Mouse (Mus musculus): ENCODE results near the gene Hoxa5.

The Hoxa5 gene

DNA sequence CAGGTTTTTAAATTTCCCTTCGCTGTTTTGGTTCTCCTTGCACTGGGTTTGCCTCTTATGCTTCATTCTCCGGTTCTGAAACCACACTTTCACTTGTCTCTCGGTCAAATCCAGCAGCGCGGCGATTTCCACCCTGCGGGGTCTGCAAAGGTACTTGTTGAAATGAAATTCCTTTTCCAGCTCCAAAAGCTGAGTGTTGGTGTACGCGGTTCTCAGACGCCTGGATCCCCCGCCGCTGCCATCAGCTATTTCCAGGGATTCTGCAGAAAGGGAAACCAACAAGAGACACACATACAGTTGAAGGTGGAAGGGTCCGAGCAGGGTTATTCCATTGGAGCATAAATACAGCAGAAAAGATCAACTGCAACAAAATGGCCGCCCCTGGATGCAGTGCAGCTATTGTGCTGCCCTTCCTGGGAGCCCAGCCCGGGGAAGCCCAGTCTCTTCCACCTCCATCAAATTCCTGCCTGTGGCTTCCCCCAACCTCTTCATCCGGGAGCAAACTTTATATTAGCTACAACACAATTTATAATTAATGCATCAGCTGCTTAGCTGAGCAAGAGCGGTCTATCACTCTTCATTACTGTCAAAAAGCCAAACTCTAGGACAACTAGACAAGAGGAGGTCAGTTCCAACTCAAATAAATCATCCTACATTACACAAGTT is 40.9 kb downstream of the Hoxa5 start:
- DNase-seq (ENCODE audit: low read depth, low spot score) = no peak

DNA sequence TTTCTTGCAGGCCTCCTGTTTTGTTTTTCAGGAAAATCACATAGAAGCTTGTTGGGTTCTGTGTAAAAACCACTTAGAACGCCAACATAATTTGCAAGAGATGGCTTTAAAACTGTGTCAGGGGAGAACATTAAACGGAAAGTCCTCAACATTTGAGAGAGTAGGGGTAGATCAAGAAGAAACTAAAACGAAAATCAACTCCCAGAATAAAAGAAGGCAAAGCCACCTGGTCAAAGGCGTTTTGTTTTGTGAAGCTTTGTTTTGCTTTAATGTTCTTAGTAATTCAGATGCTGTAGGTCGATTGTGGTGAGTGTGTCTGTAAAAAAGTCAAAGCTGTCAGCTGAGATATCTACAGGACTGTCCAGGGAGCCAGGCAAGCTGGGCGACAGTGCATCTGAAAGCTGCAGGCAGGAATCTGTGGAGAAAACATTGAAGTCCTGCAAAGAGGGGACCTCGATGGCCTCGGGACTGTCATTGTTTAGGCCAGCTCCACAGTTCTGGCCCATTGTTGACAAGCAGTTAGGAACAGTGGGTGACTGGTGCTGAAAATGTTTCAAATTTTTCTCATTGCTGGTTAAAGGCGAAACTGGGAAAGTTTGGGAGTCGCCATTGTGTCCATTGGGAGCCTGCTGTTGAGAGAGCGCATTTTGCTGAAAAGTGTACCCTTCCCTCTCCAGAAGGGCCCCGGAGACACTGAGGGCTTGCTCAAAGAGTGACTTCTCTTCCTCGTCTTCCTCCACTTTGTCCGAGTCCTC is 41.6 kb downstream of the Hoxa5 start:
- DNase-seq (ENCODE audit: low read depth, low spot score) = no peak

DNA sequence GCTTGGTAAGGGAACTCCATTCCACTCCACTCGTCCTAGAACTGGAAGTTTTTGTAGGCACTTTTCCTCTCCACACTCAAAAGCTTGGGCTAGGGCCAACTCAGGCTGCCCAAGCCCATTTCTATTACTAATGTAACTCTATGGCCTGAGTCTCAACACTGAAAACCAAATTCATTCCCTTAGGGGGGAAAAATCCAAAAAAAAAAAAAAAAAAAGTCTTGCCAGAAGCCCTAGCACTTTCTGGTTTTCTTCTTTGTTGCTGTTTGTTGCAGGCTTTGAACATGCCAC is 42.4 kb downstream of the Hoxa5 start:
- DNase-seq (ENCODE audit: low read depth, low spot score) = no peak

DNA sequence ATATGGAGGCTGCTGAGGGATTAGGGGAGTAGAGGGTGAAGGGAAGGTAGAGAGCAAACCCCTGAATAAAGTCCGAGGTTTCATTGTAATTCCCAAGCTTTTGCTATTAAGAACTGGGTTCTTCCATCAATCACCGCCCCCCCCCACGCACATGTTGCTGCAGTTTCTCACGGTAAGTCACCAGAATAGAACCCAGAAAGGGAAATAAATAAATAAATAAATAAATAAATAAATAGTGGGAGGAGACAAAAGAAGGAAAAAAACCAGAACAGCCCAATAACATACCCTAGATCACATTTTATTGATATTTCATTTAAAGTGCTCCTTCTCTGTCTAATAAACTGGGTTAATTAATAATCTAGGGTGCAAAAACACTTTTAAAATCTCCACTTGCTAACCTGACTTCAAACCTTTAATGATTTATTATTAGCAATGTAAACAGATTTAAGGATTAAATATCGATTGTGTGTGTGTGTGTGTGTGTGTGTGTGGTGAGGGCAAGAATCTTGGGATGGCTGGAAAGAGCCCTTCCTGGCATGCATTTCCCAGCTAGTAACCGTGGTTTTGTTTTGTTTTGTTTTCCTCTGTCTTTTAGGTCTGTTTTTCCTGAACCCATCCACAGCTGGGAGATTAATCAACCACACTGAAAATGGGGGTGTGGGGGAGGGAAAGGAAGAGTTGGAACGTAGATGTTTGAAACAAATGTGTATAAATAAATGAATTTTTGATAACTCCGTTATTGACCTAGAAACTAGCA is 42.9 kb downstream of the Hoxa5 start:
- DNase-seq (ENCODE audit: low read depth, low spot score) = no peak

DNA sequence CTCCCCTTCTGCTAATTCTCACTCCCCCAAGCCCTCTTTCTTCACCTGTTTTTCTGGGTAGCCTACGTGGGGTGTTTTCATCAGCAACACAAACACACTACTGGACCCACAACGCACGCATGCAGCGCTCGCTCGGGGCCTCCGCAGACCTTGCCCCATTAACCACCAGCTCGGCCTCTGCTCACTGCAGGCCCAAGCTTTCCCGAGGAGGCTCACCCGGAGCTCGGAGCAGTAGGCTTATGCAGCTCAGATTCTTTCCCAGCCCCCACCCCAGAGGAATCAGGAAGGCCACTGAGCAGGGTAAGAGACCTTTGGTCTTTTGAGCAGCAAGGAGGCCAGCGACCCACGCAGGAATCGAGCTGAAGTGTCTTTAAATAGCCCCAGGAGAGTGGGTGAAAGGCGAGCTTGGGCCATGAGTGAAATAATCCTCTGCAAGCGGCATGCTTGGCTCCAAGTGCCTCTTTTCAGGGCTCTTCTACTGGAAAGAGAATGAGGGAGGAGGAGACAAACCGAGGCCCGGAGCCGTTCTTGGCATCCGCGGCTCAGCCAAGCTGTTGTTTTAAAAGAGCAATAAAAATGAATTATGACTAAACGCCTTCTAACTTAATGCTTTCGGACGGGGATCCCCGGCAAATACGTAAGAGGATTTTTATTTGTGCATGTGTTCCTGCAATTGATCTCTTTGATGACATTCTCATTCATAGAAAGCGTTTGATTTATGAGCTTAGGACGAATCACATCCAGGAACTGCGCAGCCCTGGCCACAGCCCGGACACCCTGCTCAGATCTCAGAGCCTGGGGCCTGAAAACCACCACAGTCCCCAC is 43.7 kb downstream of the Hoxa5 start:
- no peak for DNase-seq (ENCODE audit: low read depth, low spot score)

DNA sequence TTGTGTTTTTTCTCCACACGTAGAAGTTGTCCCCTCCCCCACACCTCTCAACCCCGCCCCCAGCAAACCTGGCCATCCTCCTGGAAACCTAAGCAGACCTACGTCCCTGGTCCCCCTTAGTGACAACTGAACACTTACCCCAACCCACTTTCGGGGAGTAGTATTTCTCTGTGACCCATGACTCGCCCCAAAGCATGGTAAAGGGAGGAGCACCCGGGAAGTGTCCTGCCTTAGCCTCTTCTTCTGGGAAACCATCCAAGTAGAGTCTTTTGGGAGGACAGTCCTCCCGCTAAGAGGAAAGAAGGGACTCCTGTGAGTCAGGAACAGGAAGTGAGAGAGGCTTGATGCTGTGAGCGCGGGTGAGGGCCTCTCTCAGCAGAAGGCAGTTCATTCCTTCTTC is 44.4 kb downstream of the Hoxa5 start:
- DNase-seq (ENCODE audit: low read depth, low spot score) = no peak

DNA sequence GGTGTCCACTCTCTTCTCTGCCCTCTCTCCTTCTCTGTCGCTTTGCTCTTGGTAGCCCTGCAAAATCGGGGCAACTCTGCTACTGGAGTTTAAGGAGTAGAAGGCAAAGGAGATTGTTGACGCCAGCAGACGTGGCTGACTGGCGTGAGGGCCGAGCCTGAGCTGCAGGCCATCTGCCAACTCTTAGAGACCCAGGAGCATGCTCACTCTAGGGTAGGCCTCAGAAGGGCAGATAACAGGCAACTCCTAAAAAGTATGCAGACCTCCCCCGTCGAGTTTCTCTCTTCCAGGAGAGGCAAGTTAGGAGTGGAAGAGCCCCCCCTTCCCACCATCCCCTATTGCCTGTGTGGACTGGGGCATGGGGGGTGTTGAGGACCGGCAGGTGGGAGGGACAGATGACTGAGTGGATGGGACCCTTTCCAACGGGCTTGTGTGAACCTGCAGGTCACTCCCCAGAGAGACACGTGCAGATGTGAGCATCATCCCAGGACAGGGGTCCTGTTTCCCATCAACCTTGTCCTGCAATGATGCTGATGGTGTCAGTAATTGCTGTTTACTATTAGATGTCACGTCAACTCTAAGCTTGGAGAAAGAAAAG is 45.1 kb downstream of the Hoxa5 start:
- DNase-seq (ENCODE audit: low read depth, low spot score) = no peak

DNA sequence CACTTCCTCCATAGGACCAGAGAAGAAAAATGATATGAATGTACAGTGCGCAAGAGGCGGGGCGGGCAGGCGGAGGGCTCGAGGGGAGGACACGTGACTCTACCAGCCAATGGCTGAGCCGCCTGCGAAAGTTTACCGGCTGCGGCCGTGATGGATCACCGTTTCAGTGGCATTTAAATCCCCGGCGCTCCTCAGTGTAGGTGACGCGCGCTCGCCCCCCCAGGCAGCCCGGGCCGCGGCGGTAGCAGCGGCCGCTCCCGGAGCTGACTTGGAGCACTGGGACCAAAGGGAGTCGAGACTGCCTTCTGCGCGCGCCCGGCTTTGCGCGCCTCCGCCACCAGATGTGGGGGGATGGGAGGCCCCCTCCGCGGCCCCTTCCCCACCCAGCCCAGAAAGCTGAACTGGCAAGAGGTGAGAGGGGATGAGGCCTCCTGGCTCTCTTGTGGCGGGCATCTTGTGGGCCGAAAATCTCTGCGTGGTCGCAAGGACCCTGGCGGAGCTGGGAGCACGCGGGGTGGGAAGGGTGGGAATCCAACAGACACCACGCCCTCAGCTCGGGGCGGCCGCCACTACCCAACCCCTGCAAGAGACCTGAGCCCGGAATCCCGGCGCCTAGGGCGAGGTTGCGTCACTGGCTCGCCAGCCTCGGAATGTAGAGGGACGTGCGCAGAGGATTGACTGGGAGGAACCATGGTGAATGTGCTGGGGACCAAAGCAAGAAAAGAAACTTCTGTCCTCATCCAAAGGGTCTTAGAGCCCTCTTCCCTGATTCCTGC is 45.9 kb downstream of the Hoxa5 start, which contains the start of gene Hoxa1:
Gene Hoxa1, minus strand, starts transcription at position 42 of the 776 bp plus-strand sequence.
- DNase-seq (ENCODE audit: low read depth, low spot score) = peak; percentile 36

DNA sequence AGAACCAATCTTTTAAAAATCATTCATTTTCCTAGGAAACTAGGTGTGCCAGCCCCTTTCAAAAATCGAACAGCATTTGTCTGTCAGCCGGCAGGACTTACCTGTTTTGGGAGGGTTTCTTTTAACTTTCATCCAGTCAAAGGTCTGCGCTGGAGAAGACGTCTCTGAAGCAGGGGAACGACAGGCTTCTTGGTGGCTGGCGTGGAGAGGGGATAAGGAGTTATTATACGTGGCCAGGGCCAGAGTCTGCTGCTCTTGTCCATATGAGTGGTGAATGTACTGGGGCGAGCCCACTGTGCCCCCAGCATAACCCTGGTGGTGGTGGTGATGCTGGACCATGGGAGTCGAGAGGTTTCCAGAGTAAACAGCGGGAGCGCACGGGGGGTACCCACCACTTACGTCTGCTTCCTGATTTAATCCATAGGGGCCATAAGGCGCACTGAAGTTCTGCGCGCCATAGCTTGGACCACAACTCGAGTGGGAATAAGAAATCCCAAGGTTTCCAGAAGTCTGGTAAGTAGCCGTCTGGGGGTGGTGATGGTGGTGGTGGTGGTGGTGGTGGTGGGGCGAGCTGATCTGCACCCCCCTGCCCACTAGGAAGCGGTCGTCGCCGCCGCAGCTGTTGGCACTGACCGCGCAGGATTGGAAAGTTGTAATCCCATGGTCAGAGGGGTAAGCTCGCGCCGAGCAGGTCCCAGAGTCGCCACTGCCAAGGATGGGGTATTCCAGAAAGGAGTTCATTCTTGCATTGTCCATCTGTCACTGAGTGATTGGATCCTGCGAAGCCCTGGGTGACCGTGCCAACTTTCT is 46.7 kb downstream of the Hoxa5 start:
- DNase-seq (ENCODE audit: low read depth, low spot score) = no peak

DNA sequence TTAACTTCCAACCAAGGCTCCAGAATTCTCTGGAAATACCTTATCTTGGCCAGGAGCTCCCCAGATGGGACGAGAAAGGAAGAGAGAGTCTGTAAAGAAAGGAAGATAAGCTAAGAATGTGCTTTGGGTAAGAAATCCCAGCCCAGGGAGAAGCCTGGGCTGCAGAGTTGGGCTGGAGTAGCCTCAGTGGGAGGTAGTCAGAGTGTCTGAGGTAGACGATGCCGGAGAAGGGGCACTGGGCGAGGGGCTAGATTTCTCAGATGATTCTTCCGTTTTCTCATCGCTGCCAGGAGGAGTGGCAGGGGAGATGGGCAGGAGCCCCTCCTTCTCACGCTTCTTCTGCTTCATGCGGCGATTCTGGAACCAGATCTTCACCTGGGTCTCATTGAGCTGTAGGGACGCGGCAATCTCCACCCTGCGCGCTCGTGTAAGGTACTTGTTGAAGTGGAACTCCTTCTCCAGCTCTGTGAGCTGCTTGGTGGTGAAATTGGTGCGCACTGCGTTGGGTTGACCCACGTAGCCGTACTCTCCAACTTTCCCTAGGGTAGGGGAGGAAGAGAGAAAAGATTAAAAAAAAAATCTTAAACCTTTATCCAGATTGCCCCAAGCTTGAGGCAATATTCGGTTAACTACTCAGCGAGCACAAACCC is 47.7 kb downstream of the Hoxa5 start:
- DNase-seq (ENCODE audit: low read depth, low spot score) = no peak

DNA sequence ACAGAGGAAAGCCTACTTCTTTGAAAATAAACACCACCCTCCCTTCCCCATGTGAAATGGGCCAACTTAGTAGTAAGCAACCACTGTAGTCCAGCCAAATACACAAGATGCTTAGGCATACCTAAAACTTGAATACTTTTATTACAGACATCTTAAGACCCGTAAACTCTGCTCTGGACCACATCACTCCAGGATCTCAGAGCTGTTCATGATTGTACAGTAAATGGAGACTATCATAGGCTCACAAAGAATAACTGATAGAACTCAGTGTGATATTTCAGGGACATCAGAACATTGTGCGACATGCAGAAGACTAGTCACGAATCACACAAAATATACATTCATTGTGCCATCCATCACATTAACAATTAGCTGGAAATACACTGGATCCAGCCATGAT is 48.9 kb downstream of the Hoxa5 start:
- no peak for DNase-seq (ENCODE audit: low read depth, low spot score)

DNA sequence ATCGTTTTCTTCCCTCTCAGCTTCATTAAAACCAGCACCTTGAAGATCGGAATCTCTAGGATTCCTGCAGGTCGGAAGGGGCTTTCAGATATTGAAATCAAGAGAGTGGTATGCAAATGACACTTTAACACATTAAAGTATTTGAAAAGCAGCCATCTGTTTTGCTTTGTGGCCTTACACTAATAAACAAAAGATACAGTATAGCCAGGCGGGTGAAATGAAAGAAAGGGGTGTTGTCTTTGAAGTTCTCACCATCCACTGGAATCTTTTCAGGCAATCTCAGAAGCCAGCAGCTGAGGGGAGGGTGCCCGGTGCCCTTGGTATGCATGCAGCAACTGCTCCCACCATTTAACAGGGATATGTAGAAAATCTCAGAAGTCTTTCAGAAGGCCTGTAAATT is 50.3 kb downstream of the Hoxa5 start:
- no peak for DNase-seq (ENCODE audit: low read depth, low spot score)

DNA sequence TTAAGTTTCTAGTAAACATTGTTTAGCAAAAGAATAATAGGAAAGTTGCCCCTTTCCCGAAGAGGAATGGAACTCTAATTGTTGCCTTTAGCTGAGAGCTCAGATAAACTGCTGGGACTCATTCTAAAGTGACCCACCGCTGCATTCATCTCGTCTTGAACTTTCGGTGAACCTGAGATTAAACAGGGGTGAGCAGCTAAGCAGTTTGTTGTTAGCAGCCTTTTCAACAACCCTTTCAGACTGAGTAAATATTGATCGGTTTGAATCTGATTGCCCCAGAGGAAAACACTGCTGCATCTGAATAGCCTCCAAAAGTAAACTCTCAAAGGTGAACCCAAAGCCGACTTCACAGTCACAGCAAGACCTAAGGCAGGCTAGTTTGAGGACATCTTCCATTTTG is 51.1 kb downstream of the Hoxa5 start:
- DNase-seq (ENCODE audit: low read depth, low spot score) = no peak

DNA sequence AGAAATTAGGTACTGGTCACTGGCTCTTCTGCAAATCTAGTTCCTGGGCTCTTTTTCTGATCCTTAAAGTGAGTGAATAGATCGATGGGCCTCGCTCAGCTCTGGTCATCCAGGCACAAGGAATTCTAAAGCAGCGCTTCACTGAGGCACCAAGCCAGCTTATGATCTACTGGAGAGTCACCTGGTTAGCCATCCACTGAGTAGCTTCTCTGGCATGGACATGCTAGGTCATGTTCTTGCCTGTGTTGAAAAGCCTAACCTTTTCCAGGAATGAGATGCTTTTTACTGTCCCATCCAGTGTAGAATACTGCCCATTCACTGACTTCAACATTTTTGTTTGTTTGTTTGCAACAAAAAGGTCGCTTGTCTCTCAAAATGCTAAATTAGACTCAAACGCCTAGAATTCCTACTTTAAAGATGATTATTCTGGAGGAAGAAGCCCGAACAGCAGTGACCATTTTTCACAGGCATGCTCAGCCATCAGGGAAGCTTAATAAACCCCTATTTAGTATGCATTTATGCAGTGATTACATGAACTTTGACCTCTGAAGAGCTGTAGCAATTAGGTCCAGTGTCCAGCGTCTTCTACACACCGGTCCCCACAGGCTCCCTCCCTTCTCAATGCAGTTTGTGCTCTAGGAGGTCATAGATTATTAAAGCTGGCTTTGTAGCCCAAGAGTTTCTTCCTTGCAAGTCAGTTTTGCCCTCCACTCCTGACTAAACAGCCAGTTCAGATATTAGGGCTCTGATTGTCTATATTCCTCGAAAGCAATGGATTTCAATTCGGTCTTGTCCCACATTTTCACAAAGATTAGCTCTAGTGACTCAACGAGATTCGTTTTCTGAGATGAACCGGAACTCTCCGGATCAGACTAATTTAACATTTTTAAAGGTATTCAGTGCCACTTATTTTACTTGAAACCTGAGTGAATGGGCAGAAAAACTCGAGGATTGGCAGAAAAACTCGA is 51.9 kb downstream of the Hoxa5 start:
- DNase-seq (ENCODE audit: low read depth, low spot score) = no peak
